Mouse (Mus musculus) kidney, postnatal 0 days (tissue): ENCODE data around the gene Dgkh. TPM values are rescaled to one million over a fixed set of nuclear protein-coding genes. Genes with fewer than 3 reads are reported as not detected.
A peak's percentile ranks its signal among the peaks of the same experiment; 100 is the strongest.
"Not testable (repeated sequence)": the region's sequence is repeated elsewhere in the genome, so short reads cannot be mapped to it uniquely, and the experiment has no call there.

ENCODE experiments used
- ATAC-seq: fragments of 200-750 bp; cut with Nextera tagmentation; replicated peaks from 2 replicates; pipeline ENCODE4 v1.8.0; 2017; ENCODE audit warnings: low read depth, moderate number of reproducible peaks, moderate TSS enrichment, moderate library complexity; ENCODE audit not compliant: low FRiP score
- DNase-seq: peaks from one replicate; pipeline ENCODE4 v3.0.0-alpha.2; 2016; ENCODE audit warnings: low spot score
- H3K27ac ChIP-seq: fragments of 300-500 bp; sonication (generic); 2 replicates; pipeline ENCODE4 v1.5.1; 2014; ENCODE audit warnings: mild to moderate bottlenecking
- H3K27me3 ChIP-seq: fragments of 300-500 bp; sonication (generic); 2 replicates; pipeline ENCODE4 v1.6.1; 2014; ENCODE audit warnings: low read length, mixed read lengths; ENCODE audit not compliant: insufficient read depth
- H3K36me3 ChIP-seq: fragments of 300-500 bp; sonication (generic); 2 replicates; pipeline ENCODE4 v1.6.1; 2014; ENCODE audit warnings: low read length, mixed read lengths; ENCODE audit not compliant: insufficient read depth
- H3K4me1 ChIP-seq: fragments of 300-500 bp; sonication (generic); replicated peaks from 2 replicates; pipeline ENCODE4 v1.6.1; 2014; ENCODE audit warnings: antibody characterized with exemption, low read length, mixed read lengths; ENCODE audit not compliant: insufficient read depth
- H3K4me2 ChIP-seq: fragments of 300-500 bp; sonication (generic); 2 replicates; pipeline ENCODE4 v1.6.1; 2014; ENCODE audit warnings: mild to moderate bottlenecking, low read length, moderate library complexity, mixed read lengths
- H3K4me3 ChIP-seq: fragments of 300-500 bp; sonication (generic); replicated peaks from 2 replicates; pipeline ENCODE4 v1.5.1; 2014; ENCODE audit warnings: low read depth, low read length
- H3K9ac ChIP-seq: fragments of 300-500 bp; sonication (generic); 2 replicates; pipeline ENCODE4 v1.6.1; 2014; ENCODE audit warnings: low read depth, low read length
- H3K9me3 ChIP-seq: fragments of 300-500 bp; sonication (generic); replicated peaks from 2 replicates; pipeline ENCODE4 v1.6.1; 2016; ENCODE audit warnings: low read length, inconsistent platforms, mixed read lengths
- CTCF ChIP-seq: IDR thresholded peaks from 2 replicates; pipeline ENCODE4 v1.5.1; 2016; ENCODE audit warnings: antibody characterized with exemption, low read depth, mild to moderate bottlenecking, moderate library complexity
- WGBS: fragments of 180-500 bp; shearing (Covaris S2); extraction: QIAGEN DNeasy Blood & Tissue Kit; methylation state at CpG from one replicate; pipeline ENCODE4 v1.1.7; 2014; 5-methylcytosine and 5-hydroxymethylcytosine counted together
- polyA plus RNA-seq: library from polyadenylated mRNA; unstranded; fragments of >200 nt; fragmentation: Nextera tagmentation; extraction: Ambion mirVana; gene quantifications from 2 replicates; pipeline ENCODE4 v1.2.1, GENCODE M21; 2015

Gene Dgkh
- polyA plus RNA-seq, 1 experiment from 2014 or later = 2.2 TPM

DNA sequence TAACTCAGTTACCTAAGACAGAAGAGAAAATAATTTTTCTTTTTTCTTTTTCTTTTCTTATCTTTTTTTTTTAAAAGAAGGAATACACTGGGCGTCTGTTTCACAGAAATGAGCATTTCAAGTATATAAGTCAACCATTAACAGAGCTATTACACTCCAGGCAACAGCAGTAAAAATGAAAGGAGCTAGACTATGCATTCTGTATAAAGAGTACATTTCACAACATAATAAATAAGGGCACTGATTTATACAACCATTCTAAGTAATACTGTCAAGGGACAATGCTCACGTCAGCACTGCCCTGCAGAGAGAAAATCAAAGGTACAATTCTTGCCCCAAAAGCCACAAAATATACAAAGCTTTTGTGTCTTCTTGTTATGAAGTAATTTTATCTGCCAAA, 168.3 kb downstream of the Dgkh start:
- Histone ChIP-seq H3K27ac (no peak overlapping the region), H3K9ac (no peak overlapping the region), H3K27me3 (no peaks in the 10 kb centered on the region), H3K36me3 (no peaks in the 10 kb centered on the region; the same call in 1 of the 2 replicates), H3K9me3 (no peaks in the 10 kb centered on the region), H3K4me3 (no peak overlapping the region), H3K4me1 (no peaks in the 10 kb centered on the region), H3K4me2 (no peak overlapping the region)
- DNase-seq = no peak
- WGBS = 57% methylated on average over 2 of the region's 2 CpGs
- ATAC-seq = no peak
- TF ChIP-seq CTCF = no peak

GRCm38 (mm10) chr14:78563211-78563610, 169.4 kb downstream of the Dgkh start:
- DNase-seq = no peak
- 58% methylated on average over 7 of the region's 7 CpGs for WGBS

DNA sequence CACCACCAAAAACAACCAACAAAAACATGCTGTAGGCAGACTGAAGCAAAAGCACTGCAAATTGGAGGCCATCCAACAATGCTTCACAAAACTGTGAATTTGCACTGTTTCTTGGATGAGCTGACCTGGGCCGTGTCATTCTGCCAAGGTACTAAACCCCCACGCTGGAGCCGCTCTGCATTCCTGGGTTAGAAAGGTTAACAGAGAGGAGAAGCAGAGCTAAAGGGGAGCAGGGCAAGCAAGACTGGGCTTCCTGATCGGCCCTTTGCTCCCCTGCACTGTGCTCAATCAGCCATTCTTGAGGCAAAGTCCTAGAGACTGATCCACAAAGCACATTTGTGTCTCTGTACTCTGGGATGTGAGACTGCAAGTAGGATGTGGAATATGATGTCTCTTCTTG, 170.5 kb downstream of the Dgkh start:
- H3K27me3 ChIP-seq = no peaks in the 10 kb centered on the region
- 0 out of 2 replicates have a peak, but pooled peaks have one; percentile 40 for ATAC-seq

More at GRCm38 (mm10) chr14:78563211-78563610, 169.4 kb downstream of the Dgkh start:
- no peak for TF ChIP-seq CTCF
- H3K36me3 ChIP-seq = 0 out of 2 replicates have a peak, but pooled peaks cover 4% of the 10 kb centered on the region
- ATAC-seq = no peak
- no peaks in the 10 kb centered on the region for H3K4me1 ChIP-seq
- H3K4me3 ChIP-seq = no peak overlapping the region
- no peak overlapping the region for H3K27ac ChIP-seq
- H3K9me3 ChIP-seq = no peaks in the 10 kb centered on the region
- H3K9ac ChIP-seq = no peak overlapping the region
- H3K4me2 ChIP-seq = no peak overlapping the region
- no peaks in the 10 kb centered on the region for H3K27me3 ChIP-seq

GRCm38 (mm10) chr14:78559042-78559441, 173.5 kb downstream of the Dgkh start:
- DNase-seq (no peak), ATAC-seq (no peak)
- no peaks in the 10 kb centered on the region for H3K9me3 ChIP-seq
- no peak overlapping the region for H3K27ac ChIP-seq
- TF ChIP-seq CTCF = no peak
- no peak overlapping the region for H3K4me2 ChIP-seq
- H3K9ac ChIP-seq = no peak overlapping the region
- 0 out of 2 replicates have a peak, but pooled peaks cover 4% of the 10 kb centered on the region for H3K36me3 ChIP-seq
- WGBS = 80% methylated on average over 8 of the region's 8 CpGs
- H3K4me3 ChIP-seq = no peak overlapping the region
- H3K27me3 ChIP-seq = no peaks in the 10 kb centered on the region
- no peaks in the 10 kb centered on the region for H3K4me1 ChIP-seq

More for the DNA sequence above, 170.5 kb downstream of the Dgkh start:
- H3K36me3 ChIP-seq = 0 out of 2 replicates have a peak, but pooled peaks cover 4% of the 10 kb centered on the region
- TF ChIP-seq CTCF = no peak
- H3K4me2 ChIP-seq = no peak overlapping the region
- H3K4me1 ChIP-seq = no peaks in the 10 kb centered on the region
- no peak overlapping the region for H3K9ac ChIP-seq
- no peak overlapping the region for H3K4me3 ChIP-seq
- H3K27ac ChIP-seq = no peak overlapping the region
- DNase-seq = peak; percentile 7
- H3K9me3 ChIP-seq = no peaks in the 10 kb centered on the region
- 28% methylated on average over 4 of the region's 4 CpGs for WGBS

DNA sequence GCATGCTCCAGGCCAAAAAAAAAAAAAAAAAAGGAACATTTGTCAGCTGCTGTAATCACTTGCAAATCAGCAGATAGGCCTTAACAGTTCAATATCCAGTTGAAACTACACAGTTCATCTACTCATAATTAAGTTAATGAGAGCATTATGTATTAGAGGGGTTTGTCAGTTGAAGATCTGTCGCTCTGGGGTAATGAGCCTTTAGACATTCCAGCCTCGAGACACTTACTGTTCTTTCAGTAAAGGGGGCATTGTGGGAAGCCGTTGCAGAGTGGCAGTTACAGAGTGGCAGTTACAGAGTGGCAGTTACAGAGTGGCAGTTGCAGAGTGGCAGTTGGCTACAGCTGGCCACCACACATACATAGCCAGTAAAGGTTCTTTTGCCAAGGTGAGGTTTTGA, 177.7 kb downstream of the Dgkh start:
- not testable (repeated sequence) for DNase-seq, H3K4me1 ChIP-seq, ATAC-seq, H3K27me3 ChIP-seq, H3K4me3 ChIP-seq, H3K9ac ChIP-seq, H3K4me2 ChIP-seq, H3K27ac ChIP-seq, H3K9me3 ChIP-seq, H3K36me3 ChIP-seq
- 68% methylated on average over 3 of the region's 3 CpGs for WGBS

DNA sequence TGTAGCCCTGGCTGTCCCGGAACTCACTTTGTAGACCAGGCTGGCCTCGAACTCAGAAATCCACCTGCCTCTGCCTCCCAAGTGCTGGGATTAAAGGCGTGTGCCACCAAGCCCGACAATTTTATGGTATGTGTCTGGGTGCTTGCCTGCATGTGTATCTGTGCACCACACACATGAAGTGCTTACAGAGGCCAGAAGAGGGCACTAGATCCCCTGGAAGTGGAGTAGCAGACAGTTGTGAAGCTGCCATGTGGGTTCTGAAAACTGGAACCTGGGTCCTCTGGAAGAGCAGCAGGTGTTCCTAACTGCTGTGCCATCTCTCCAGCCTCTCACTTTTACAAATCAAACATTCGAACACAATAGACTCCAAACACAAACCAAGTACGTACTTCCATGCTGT, 178.9 kb downstream of the Dgkh start:
- no peak for ATAC-seq
- no peaks in the 10 kb centered on the region for H3K27me3 ChIP-seq
- peak; percentile 12; the same call in 1 of the 2 replicates for TF ChIP-seq CTCF
- no peak overlapping the region for H3K9ac ChIP-seq
- 0 out of 2 replicates have a peak, but pooled peaks cover 4% of the 10 kb centered on the region for H3K36me3 ChIP-seq
- no peaks in the 10 kb centered on the region for H3K9me3 ChIP-seq
- no peak for DNase-seq
- H3K27ac ChIP-seq = no peak overlapping the region
- H3K4me3 ChIP-seq = no peak overlapping the region
- no peaks in the 10 kb centered on the region for H3K4me1 ChIP-seq
- 94% methylated on average over 6 of the region's 6 CpGs for whole genome bisulfite sequencing
- no peak overlapping the region for H3K4me2 ChIP-seq

GRCm38 (mm10) chr14:78548807-78549206, 183.8 kb downstream of the Dgkh start:
- no peaks in the 10 kb centered on the region for H3K9me3 ChIP-seq
- 64% methylated on average over 6 of the region's 6 CpGs for WGBS
- no peak for TF ChIP-seq CTCF
- H3K27ac ChIP-seq = no peak overlapping the region
- H3K9ac ChIP-seq = no peak overlapping the region
- H3K4me1 ChIP-seq = no peaks in the 10 kb centered on the region
- no peaks in the 10 kb centered on the region for H3K27me3 ChIP-seq
- no peak overlapping the region for H3K4me3 ChIP-seq
- H3K36me3 ChIP-seq = no peaks in the 10 kb centered on the region
- H3K4me2 ChIP-seq = no peak overlapping the region
- ATAC-seq (no peak), DNase-seq (no peak)
